35 mouse cellular contexts compared by ENCODE assay signal in the genomic region with DNA sequence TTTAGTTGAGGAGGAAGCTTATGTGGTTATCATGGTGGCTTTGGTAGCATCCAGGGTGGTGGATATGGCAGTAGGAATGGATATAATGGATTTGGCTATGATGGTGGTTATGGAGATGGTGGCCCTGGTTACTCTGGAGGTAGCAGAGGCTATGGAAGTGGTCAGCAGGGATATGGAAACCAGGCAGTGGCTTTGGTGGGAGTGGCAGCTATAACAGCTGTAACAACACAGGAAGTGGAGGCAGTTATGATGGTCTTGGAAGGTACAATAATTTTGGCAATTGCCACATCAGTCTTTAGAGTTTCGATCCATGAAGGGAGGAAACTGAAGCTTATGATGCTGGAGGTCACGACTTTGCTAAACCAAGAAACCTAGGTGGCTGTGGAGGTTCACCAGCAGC.
"Had no signal": no experiment of that assay in that cellular context is flagged by ENCODE, and none has a peak within 500 bp of the region (broad histone marks: within the 10 kb centered on the region; RNA-seq: fewer than 3 reads in every experiment).

No protein-coding gene starts in this region.

- H3K4me3 ChIP-seq: heart, embryonic 10.5 days; heart, embryonic 12.5 days; heart, embryonic 13.5 days; heart, embryonic 15.5 days; hindbrain, embryonic 10.5 days; hindbrain, embryonic 12.5 days; hindbrain, embryonic 13.5 days; hindbrain, embryonic 15.5 days; intestine, embryonic 15.5 days; kidney, embryonic 15.5 days; layer of hippocampus, adult 2 months had no signal

- H3K9ac ChIP-seq: heart, embryonic 12.5 days; heart, embryonic 13.5 days; heart, embryonic 15.5 days; hindbrain, embryonic 12.5 days; hindbrain, embryonic 13.5 days; hindbrain, embryonic 14.5 days; hindbrain, embryonic 15.5 days; intestine, embryonic 15.5 days; kidney, embryonic 15.5 days had no signal

- H3K27ac ChIP-seq: heart, embryonic 10.5 days; heart, embryonic 13.5 days; heart, embryonic 15.5 days; hindbrain, embryonic 10.5 days; hindbrain, embryonic 12.5 days; hindbrain, embryonic 13.5 days; hindbrain, embryonic 14.5 days; hindbrain, embryonic 15.5 days; hindbrain, postnatal 0 days; intestine, embryonic 15.5 days; kidney, embryonic 15.5 days; kidney, postnatal 0 days; layer of hippocampus, adult 2 months had no signal

- H3K9me3 ChIP-seq: heart, embryonic 10.5 days; heart, embryonic 12.5 days; heart, embryonic 13.5 days; heart, embryonic 15.5 days; hindbrain, embryonic 10.5 days; hindbrain, embryonic 12.5 days; hindbrain, embryonic 13.5 days; hindbrain, embryonic 15.5 days; intestine, embryonic 15.5 days; kidney, embryonic 15.5 days had no signal

- ATAC-seq: hindbrain, embryonic 16.5 days; hindbrain, postnatal 0 days; inflammation-experienced regulatory T-cells, adult 6 months; intestine, embryonic 15.5 days; intestine, embryonic 16.5 days; intestine, postnatal 0 days had no signal

- H3K4me2 ChIP-seq: heart, embryonic 11.5 days; heart, embryonic 12.5 days; heart, embryonic 13.5 days; heart, embryonic 15.5 days; hindbrain, embryonic 12.5 days; hindbrain, embryonic 13.5 days; hindbrain, embryonic 14.5 days; hindbrain, embryonic 15.5 days; intestine, embryonic 15.5 days; kidney, embryonic 15.5 days had no signal

- DNase-seq: heart, postnatal 10 days; heart, postnatal 14 days; heart, postnatal 36 days; heart, postnatal 4 days; kidney, adult 11 months; kidney, adult 18-20 months; kidney, adult 2 months; kidney, adult 8-10 months; kidney, adult 9 months; kidney, postnatal 10 days; kidney, postnatal 14 days; kidney, postnatal 25 days; kidney, postnatal 36 days; kidney, postnatal 4 days; layer of hippocampus, adult 9-11 months; layer of hippocampus, postnatal 36 days had no signal

- H3K4me1 ChIP-seq: heart, embryonic 10.5 days; heart, embryonic 12.5 days; heart, embryonic 13.5 days; heart, embryonic 15.5 days; hindbrain, embryonic 10.5 days; hindbrain, embryonic 12.5 days; hindbrain, embryonic 13.5 days; hindbrain, embryonic 15.5 days; intestine, embryonic 15.5 days; kidney, embryonic 15.5 days had no signal

- H3K36me3 ChIP-seq: heart, embryonic 10.5 days; heart, embryonic 12.5 days; heart, embryonic 13.5 days; heart, embryonic 15.5 days; hindbrain, embryonic 10.5 days; hindbrain, embryonic 12.5 days; hindbrain, embryonic 13.5 days; hindbrain, embryonic 15.5 days; intestine, embryonic 15.5 days; kidney, embryonic 15.5 days had no signal

- H3K27me3 ChIP-seq: heart, embryonic 12.5 days; heart, embryonic 13.5 days; heart, embryonic 15.5 days; hindbrain, embryonic 12.5 days; hindbrain, embryonic 13.5 days; hindbrain, embryonic 15.5 days; intestine, embryonic 15.5 days; kidney, embryonic 15.5 days had no signal
